Mouse (Mus musculus): ENCODE measurements around the gene Tmem102. TPM values are rescaled to one million over a fixed set of nuclear protein-coding genes. Genes with fewer than 3 reads are reported as not detected.
A peak's percentile ranks its signal among the peaks of the same experiment; 100 is the strongest.

The Tmem102 gene
- polyA plus RNA-seq, 1 experiment from 2014 or later, result 0.83 TPM

DNA sequence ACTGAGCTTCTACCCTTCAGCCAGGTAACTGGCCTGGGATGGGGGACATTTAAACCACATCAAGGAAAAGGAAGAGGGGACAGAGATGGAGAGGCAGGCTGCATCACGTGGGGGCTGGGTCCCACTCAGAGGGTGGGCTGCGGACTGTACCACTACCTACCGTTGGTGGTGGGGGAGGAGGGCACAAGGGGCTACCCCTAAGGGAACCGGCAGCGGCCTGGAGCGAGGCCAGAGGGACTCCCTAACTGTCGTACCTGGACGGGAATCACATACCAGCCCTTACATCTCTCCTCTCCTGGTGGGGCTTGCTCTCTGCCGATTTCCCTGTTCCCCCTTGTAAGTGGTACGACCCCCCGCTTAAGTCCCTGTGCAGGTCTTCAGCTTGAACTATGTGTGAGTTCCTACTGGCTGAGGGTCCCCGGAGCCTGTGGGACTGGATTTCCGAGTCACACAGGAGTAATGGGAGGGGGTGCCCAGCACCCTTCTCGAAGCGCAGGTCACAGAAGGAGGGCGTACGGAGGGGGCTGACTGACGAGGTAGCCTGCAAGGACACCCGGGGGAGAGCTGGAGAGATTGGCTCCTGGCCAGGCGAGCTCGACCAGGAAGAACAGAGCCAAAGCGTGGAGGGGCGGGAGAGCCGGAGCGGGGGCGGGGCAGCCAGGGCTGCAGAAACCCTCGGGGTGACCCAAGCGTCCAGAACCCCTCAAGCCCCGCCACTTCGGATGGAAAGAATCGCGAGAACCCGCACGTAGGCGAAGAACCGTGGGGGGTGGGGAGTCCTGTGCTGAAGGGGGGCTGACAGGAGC, 4.8 kb downstream of the Tmem102 start:
- Histone ChIP-seq H3K4me3 (ENCODE audit: low read depth, low read length) (peak overlapping the region; percentile 54), H3K4me2 (replicated peaks; ENCODE audit: low read depth, low read length) (peak overlapping the region; percentile 73), H3K4me1 (replicated peaks; ENCODE audit: control insufficient read depth, insufficient read depth, low read length) (peaks cover 19% of the 10 kb centered on the region), H3K27me3 (ENCODE audit: control insufficient read depth, insufficient read depth, low read length) (peaks cover 54% of the 10 kb centered on the region), H3K9me3 (ENCODE audit: control insufficient read depth, low read length) (no peaks in the 10 kb centered on the region), H3K36me3 (ENCODE audit: control insufficient read depth, insufficient read depth, low read length) (no peaks in the 10 kb centered on the region), H3K27ac (ENCODE audit: low read depth, low read length) (peak overlapping the region; percentile 89), H3K9ac (ENCODE audit: low read depth, low read length) (peak overlapping the region; percentile 72)
- ATAC-seq (ENCODE audit: low FRiP score), result peak; percentile 66
- WGBS, result under 1% methylated on average over 36 of the region's 36 CpGs
- peak; percentile 82 for DNase-seq (ENCODE audit: low spot score)

- WGBS, result 4% methylated on average over 11 of the region's 11 CpGs
These were observed 5.4 kb downstream of the Tmem102 start for GRCm38 (mm10) chr11:69800138-69800391.

GRCm38 (mm10) chr11:69799394-69800137, 5.9 kb downstream of the Tmem102 start:
- peak; percentile 76 for DNase-seq (ENCODE audit: low spot score)
- Histone ChIP-seq H3K9me3 (ENCODE audit: control insufficient read depth, low read length) (no peaks in the 10 kb centered on the region), H3K4me3 (ENCODE audit: low read depth, low read length) (peak overlapping the region; percentile 54), H3K9ac (ENCODE audit: low read depth, low read length) (peak overlapping the region; percentile 11; the same call in 1 of the 2 replicates), H3K4me2 (replicated peaks; ENCODE audit: low read depth, low read length) (peak overlapping the region; percentile 73), H3K27ac (ENCODE audit: low read depth, low read length) (peak overlapping the region; percentile 89), H3K27me3 (ENCODE audit: control insufficient read depth, insufficient read depth, low read length) (peaks cover 44% of the 10 kb centered on the region), H3K36me3 (ENCODE audit: control insufficient read depth, insufficient read depth, low read length) (no peaks in the 10 kb centered on the region), H3K4me1 (replicated peaks; ENCODE audit: control insufficient read depth, insufficient read depth, low read length) (peaks cover 19% of the 10 kb centered on the region)
- ATAC-seq (ENCODE audit: low FRiP score), result peak; percentile 30; the same call in 1 of the 2 replicates
- WGBS, result 20% methylated on average over 11 of the region's 12 CpGs

More at GRCm38 (mm10) chr11:69800138-69800391, 5.4 kb downstream of the Tmem102 start:
- no peaks in the 10 kb centered on the region for H3K9me3 ChIP-seq (ENCODE audit: control insufficient read depth, low read length)
- ATAC-seq (ENCODE audit: low FRiP score) (peak; percentile 18; the same call in 1 of the 2 replicates), DNase-seq (ENCODE audit: low spot score) (no peak)
- H3K4me3 ChIP-seq (ENCODE audit: low read depth, low read length), result peak overlapping the region; percentile 54
- no peaks in the 10 kb centered on the region for H3K36me3 ChIP-seq (ENCODE audit: control insufficient read depth, insufficient read depth, low read length)
- peaks cover 19% of the 10 kb centered on the region for H3K4me1 ChIP-seq (replicated peaks; ENCODE audit: control insufficient read depth, insufficient read depth, low read length)
- peaks cover 49% of the 10 kb centered on the region for H3K27me3 ChIP-seq (ENCODE audit: control insufficient read depth, insufficient read depth, low read length)
- peak overlapping the region; percentile 89 for H3K27ac ChIP-seq (ENCODE audit: low read depth, low read length)
- peak overlapping the region; percentile 73 for H3K4me2 ChIP-seq (replicated peaks; ENCODE audit: low read depth, low read length)
- peak overlapping the region; percentile 72 for H3K9ac ChIP-seq (ENCODE audit: low read depth, low read length)

DNA sequence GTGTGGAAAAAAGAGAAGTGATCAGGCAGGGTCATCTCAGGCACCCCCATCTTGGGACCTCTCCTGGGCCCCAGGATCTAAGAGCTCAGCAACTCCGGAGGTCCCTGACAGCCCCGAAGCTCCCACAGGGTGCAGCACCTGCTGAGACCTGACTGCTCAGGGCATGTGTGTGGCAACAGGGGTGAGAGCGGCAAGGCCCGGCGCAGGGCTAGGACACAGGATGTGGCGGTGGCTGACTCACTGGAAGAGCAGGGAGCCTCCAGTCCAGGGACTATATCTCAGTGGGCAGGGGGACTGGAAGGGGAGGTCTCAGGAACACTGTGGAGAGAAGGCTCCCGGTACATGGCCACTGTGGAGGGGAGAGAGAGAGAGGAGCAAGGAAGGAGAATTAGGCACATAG, 7.5 kb downstream of the Tmem102 start:
- no peaks in the 10 kb centered on the region for H3K36me3 ChIP-seq (ENCODE audit: control insufficient read depth, insufficient read depth, low read length)
- no peak overlapping the region for H3K4me3 ChIP-seq (ENCODE audit: low read depth, low read length)
- WGBS, result 69% methylated on average over 7 of the region's 7 CpGs
- H3K4me2 ChIP-seq (replicated peaks; ENCODE audit: low read depth, low read length), result no peak overlapping the region
- H3K27me3 ChIP-seq (ENCODE audit: control insufficient read depth, insufficient read depth, low read length), result peaks cover 28% of the 10 kb centered on the region
- ATAC-seq (ENCODE audit: low FRiP score), result no peak
- peaks cover 12% of the 10 kb centered on the region for H3K4me1 ChIP-seq (replicated peaks; ENCODE audit: control insufficient read depth, insufficient read depth, low read length)
- no peak overlapping the region for H3K27ac ChIP-seq (ENCODE audit: low read depth, low read length)
- DNase-seq (ENCODE audit: low spot score), result no peak
- no peak overlapping the region for H3K9ac ChIP-seq (ENCODE audit: low read depth, low read length)
- H3K9me3 ChIP-seq (ENCODE audit: control insufficient read depth, low read length), result no peaks in the 10 kb centered on the region

DNA sequence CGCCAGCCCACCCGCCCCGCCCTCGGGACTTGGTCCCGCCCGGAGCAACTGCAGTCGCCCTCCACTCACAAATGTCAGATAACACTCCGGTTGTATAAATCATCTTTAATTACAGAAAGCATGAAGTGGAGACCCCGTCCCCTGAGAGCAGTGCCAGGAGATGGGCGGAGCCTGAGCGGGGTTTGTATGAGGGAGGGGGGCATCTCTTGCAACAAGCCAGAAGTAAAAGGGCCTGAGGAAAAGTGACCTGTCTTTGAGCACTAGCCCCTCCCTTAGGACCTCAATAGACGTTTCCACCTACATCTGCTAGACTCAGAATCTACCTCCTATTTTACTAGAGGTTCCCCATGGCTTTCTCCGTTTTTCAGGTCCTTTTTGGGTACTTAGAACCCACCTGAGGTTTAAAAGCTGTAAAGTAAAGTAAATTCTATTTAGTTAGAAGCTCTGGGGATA, 9.4 kb downstream of the Tmem102 start:
- H3K9ac ChIP-seq (ENCODE audit: low read depth, low read length), result 0 out of 2 replicates have a peak overlapping the region, but pooled peaks have one; percentile 4
- peaks cover 11% of the 10 kb centered on the region for H3K27me3 ChIP-seq (ENCODE audit: control insufficient read depth, insufficient read depth, low read length)
- DNase-seq (ENCODE audit: low spot score), result no peak
- H3K4me2 ChIP-seq (replicated peaks; ENCODE audit: low read depth, low read length), result peak overlapping the region; percentile 83
- peaks cover 6% of the 10 kb centered on the region; the same call in 1 of the 2 replicates for H3K4me1 ChIP-seq (replicated peaks; ENCODE audit: control insufficient read depth, insufficient read depth, low read length)
- no peak overlapping the region for H3K27ac ChIP-seq (ENCODE audit: low read depth, low read length)
- H3K4me3 ChIP-seq (ENCODE audit: low read depth, low read length), result peak overlapping the region; percentile 33
- H3K9me3 ChIP-seq (ENCODE audit: control insufficient read depth, low read length), result no peaks in the 10 kb centered on the region
- ATAC-seq (ENCODE audit: low FRiP score), result no peak
- whole genome bisulfite sequencing, result 2% methylated on average over 13 of the region's 13 CpGs
- H3K36me3 ChIP-seq (ENCODE audit: control insufficient read depth, insufficient read depth, low read length), result no peaks in the 10 kb centered on the region

DNA sequence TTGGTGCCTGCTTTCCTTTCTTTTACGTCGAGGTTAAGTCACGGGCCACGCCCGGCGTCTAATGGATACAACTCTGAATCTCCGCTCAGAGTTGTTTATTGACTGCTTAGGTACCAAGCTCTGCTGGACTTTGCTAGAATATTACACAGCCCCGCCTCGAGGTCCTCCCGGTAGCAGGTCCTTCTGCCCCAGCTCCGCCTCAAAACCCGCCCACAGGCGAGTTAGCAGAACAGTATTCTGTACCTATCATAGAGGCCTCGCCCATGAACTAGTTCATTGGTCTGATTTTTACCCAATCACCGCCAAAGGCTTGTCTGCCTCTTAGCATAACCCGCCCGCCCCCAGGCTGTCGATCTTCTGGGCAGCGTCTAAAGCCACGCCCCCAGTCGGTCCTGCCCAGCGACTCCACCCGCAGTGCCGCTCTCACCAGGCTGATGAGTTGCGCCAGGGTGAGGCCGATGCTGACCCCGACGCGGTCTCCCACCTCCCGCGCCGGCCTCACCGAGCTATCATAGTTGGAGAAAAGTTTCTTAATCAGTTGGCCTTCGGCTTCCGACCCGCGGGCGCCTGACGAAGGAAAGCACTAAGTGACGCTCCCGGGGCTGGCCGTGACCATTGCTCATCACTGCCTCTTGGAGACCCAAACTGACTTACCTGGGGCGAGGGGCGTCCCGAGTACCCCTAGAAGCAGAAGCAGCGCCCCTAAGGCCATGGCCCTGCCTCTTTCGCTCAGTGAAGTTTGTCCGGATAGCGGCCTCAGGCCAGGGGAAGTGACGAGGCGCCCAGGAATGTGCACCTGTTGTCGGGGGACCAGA, 10.0 kb downstream of the Tmem102 start, which contains the start of gene Chrnb1:
Gene Chrnb1 (minus strand): TSS at position 776 of the 815 bp plus-strand sequence.
- Histone ChIP-seq H3K9ac (ENCODE audit: low read depth, low read length) (0 out of 2 replicates have a peak within 1 kb of the TSS, but pooled peaks have one; percentile 4), H3K27ac (ENCODE audit: low read depth, low read length) (no peak within 1 kb of the TSS), H3K4me2 (replicated peaks; ENCODE audit: low read depth, low read length) (peak within 1 kb of the TSS; percentile 83), H3K27me3 (ENCODE audit: control insufficient read depth, insufficient read depth, low read length) (peaks cover 11% of the 10 kb centered on the region), H3K4me3 (ENCODE audit: low read depth, low read length) (peak within 1 kb of the TSS; percentile 33), H3K36me3 (ENCODE audit: control insufficient read depth, insufficient read depth, low read length) (no peaks in the 10 kb centered on the region), H3K9me3 (ENCODE audit: control insufficient read depth, low read length) (no peaks in the 10 kb centered on the region), H3K4me1 (replicated peaks; ENCODE audit: control insufficient read depth, insufficient read depth, low read length) (peaks cover 6% of the 10 kb centered on the region; the same call in 1 of the 2 replicates)
- WGBS, result 2% methylated on average over 52 of the region's 52 CpGs
- DNase-seq (ENCODE audit: low spot score) (peak; percentile 89), ATAC-seq (ENCODE audit: low FRiP score) (peak; percentile 88)

- no peaks in the 10 kb centered on the region for H3K36me3 ChIP-seq (ENCODE audit: control insufficient read depth, insufficient read depth, low read length)
- H3K9me3 ChIP-seq (ENCODE audit: control insufficient read depth, low read length), result no peaks in the 10 kb centered on the region
- no peak overlapping the region for H3K4me3 ChIP-seq (ENCODE audit: low read depth, low read length)
- DNase-seq (ENCODE audit: low spot score), result no peak
- no peak for ATAC-seq (ENCODE audit: low FRiP score)
- H3K4me2 ChIP-seq (replicated peaks; ENCODE audit: low read depth, low read length), result no peak overlapping the region
- 69% methylated on average over 5 of the region's 5 CpGs for WGBS
- H3K27ac ChIP-seq (ENCODE audit: low read depth, low read length), result no peak overlapping the region
- no peak overlapping the region for H3K9ac ChIP-seq (ENCODE audit: low read depth, low read length)
- H3K4me1 ChIP-seq (replicated peaks; ENCODE audit: control insufficient read depth, insufficient read depth, low read length), result 0 out of 2 replicates have a peak, but pooled peaks cover 2% of the 10 kb centered on the region
- H3K27me3 ChIP-seq (ENCODE audit: control insufficient read depth, insufficient read depth, low read length), result peaks cover 9% of the 10 kb centered on the region
These were observed 12.0 kb downstream of the Tmem102 start for GRCm38 (mm10) chr11:69793429-69793828.

- Histone ChIP-seq H3K4me3 (ENCODE audit: low read depth, low read length) (no peak overlapping the region), H3K36me3 (ENCODE audit: control insufficient read depth, insufficient read depth, low read length) (no peaks in the 10 kb centered on the region), H3K9me3 (ENCODE audit: control insufficient read depth, low read length) (no peaks in the 10 kb centered on the region), H3K9ac (ENCODE audit: low read depth, low read length) (no peak overlapping the region), H3K27me3 (ENCODE audit: control insufficient read depth, insufficient read depth, low read length) (peaks cover 5% of the 10 kb centered on the region; the same call in 1 of the 2 replicates), H3K4me2 (replicated peaks; ENCODE audit: low read depth, low read length) (no peak overlapping the region), H3K27ac (ENCODE audit: low read depth, low read length) (no peak overlapping the region), H3K4me1 (replicated peaks; ENCODE audit: control insufficient read depth, insufficient read depth, low read length) (0 out of 2 replicates have a peak, but pooled peaks cover 2% of the 10 kb centered on the region)
- WGBS, result 68% methylated on average over 5 of the region's 5 CpGs
- no peak for ATAC-seq (ENCODE audit: low FRiP score)
- DNase-seq (ENCODE audit: low spot score), result no peak
These were observed 14.0 kb downstream of the Tmem102 start for GRCm38 (mm10) chr11:69791420-69791819.
